Mouse (Mus musculus): ENCODE results near the gene Fam83g. TPM values are rescaled to one million over a fixed set of nuclear protein-coding genes. Genes with fewer than 3 reads are reported as not detected.

Fam83g gene
- total and polyA plus RNA-seq, 3 experiments: 0.05 TPM; not detected in 2

GRCm38 (mm10) chr11:61743768-61744167 lies 59.9 kb downstream of the Fam83g start:
- Histone ChIP-seq H3K9me3 (replicated peaks) (no peaks in the 10 kb centered on the region), H3K27me3 (ENCODE audit: insufficient read depth, low read length) (no peaks in the 10 kb centered on the region), H3K36me3 (replicated peaks) (peaks cover 66% of the 10 kb centered on the region), H3K4me1 (ENCODE audit: insufficient read depth, low read depth, low read length) (no peaks in the 10 kb centered on the region), H3K4me3 (ENCODE audit: low read depth, low read length) (no peak overlapping the region)
- TF ChIP-seq POLR2AphosphoS5 (IDR thresholded peaks at IDR 0.05; ENCODE audit: insufficient replicate concordance, low read depth, low read length): no peak
- TF ChIP-seq GATA1 (IDR thresholded peaks at IDR 0.05; ENCODE audit: borderline replicate concordance, low read length): no peak
- TF ChIP-seq CTCF (IDR thresholded peaks at IDR 0.05; ENCODE audit: low read depth, low read length): no peak
- no peak for TF ChIP-seq TAL1 (conservative IDR thresholded peaks at IDR 0.05; ENCODE audit: low read depth, low read length)
- no peak for TF ChIP-seq GATA2 (IDR thresholded peaks at IDR 0.05; ENCODE audit: borderline replicate concordance, low read depth, low read length)
- ATAC-seq (ENCODE audit: extremely low read depth, insufficient number of reproducible peaks, low FRiP score, poor library complexity, severe bottlenecking) (no peak), DNase-seq (ENCODE audit: low spot score) (no peak)

- TF ChIP-seq CTCF (IDR thresholded peaks at IDR 0.05; ENCODE audit: low read depth, low read length): no peak
- TF ChIP-seq TAL1 (conservative IDR thresholded peaks at IDR 0.05; ENCODE audit: low read depth, low read length): no peak
- no peak for TF ChIP-seq GATA2 (IDR thresholded peaks at IDR 0.05; ENCODE audit: borderline replicate concordance, low read depth, low read length)
- TF ChIP-seq POLR2AphosphoS5 (IDR thresholded peaks at IDR 0.05; ENCODE audit: insufficient replicate concordance, low read depth, low read length): no peak
- H3K9me3 ChIP-seq (replicated peaks): no peaks in the 10 kb centered on the region
- no peaks in the 10 kb centered on the region for H3K4me1 ChIP-seq (ENCODE audit: insufficient read depth, low read depth, low read length)
- peaks cover 66% of the 10 kb centered on the region for H3K36me3 ChIP-seq (replicated peaks)
- ATAC-seq (ENCODE audit: extremely low read depth, insufficient number of reproducible peaks, low FRiP score, poor library complexity, severe bottlenecking) (no peak), DNase-seq (ENCODE audit: low spot score) (no peak)
- H3K4me3 ChIP-seq (ENCODE audit: low read depth, low read length): no peak overlapping the region
- H3K27me3 ChIP-seq (ENCODE audit: insufficient read depth, low read length): no peaks in the 10 kb centered on the region
Measured at GRCm38 (mm10) chr11:61744460-61744859, 60.6 kb downstream of the Fam83g start.

DNA sequence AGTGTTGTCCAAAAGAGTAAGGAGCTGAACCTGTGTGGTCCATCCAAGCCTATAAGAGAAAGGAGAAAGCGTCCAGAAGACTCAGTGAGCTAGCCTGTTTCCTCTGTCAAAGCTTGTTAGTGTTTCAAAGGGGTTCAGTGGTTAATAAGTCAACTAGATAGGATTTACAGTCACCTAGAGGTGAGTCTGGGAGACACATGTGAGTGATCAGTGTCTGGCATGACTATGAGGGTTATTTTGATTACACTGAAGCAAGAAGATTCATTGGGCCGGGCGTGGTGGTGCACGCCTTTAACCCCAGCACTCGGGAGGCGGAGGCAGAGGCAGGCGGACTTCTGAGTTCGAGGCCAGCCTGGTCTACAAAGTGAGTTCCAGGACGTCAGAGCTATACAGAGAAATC lies 61.9 kb downstream of the Fam83g start:
- H3K9me3 ChIP-seq (replicated peaks): no peaks in the 10 kb centered on the region
- TF ChIP-seq GATA1 (IDR thresholded peaks at IDR 0.05; ENCODE audit: borderline replicate concordance, low read length) (no peak), POLR2AphosphoS5 (IDR thresholded peaks at IDR 0.05; ENCODE audit: insufficient replicate concordance, low read depth, low read length) (no peak), GATA2 (IDR thresholded peaks at IDR 0.05; ENCODE audit: borderline replicate concordance, low read depth, low read length) (no peak), CTCF (IDR thresholded peaks at IDR 0.05; ENCODE audit: low read depth, low read length) (no peak), TAL1 (conservative IDR thresholded peaks at IDR 0.05; ENCODE audit: low read depth, low read length) (no peak)
- H3K4me3 ChIP-seq (ENCODE audit: low read depth, low read length): no peak overlapping the region
- H3K36me3 ChIP-seq (replicated peaks): peaks cover 67% of the 10 kb centered on the region
- H3K4me1 ChIP-seq (ENCODE audit: insufficient read depth, low read depth, low read length): no peaks in the 10 kb centered on the region
- DNase-seq (ENCODE audit: low spot score) (no peak), ATAC-seq (ENCODE audit: extremely low read depth, insufficient number of reproducible peaks, low FRiP score, poor library complexity, severe bottlenecking) (no peak)
- no peaks in the 10 kb centered on the region for H3K27me3 ChIP-seq (ENCODE audit: insufficient read depth, low read length)

DNA sequence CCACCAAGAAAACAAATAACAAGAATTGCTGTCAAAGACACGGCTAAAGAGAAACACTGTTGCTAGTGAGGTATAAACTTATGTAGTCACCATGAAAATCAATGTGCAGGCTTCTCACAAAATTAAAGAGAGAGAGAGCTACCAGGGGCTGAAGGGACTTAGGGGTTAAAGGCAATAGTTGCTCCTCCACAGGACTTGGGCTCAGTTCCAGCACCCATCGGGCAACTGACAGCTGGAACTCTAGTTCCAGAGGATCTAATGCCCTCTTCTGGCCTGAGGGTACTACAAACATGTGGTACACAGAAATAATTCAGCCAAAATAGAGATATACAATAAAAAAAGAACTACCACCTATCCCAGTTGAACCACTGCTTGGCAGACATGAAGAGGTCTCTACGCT lies 63.3 kb downstream of the Fam83g start:
- TF ChIP-seq POLR2AphosphoS5 (IDR thresholded peaks at IDR 0.05; ENCODE audit: insufficient replicate concordance, low read depth, low read length) (no peak), GATA2 (IDR thresholded peaks at IDR 0.05; ENCODE audit: borderline replicate concordance, low read depth, low read length) (no peak), GATA1 (IDR thresholded peaks at IDR 0.05; ENCODE audit: borderline replicate concordance, low read length) (no peak), CTCF (IDR thresholded peaks at IDR 0.05; ENCODE audit: low read depth, low read length) (no peak)
- ATAC-seq (ENCODE audit: extremely low read depth, insufficient number of reproducible peaks, low FRiP score, poor library complexity, severe bottlenecking) (no peak), DNase-seq (ENCODE audit: low spot score) (no peak)
- H3K27me3 ChIP-seq (ENCODE audit: insufficient read depth, low read length): no peaks in the 10 kb centered on the region
- H3K4me3 ChIP-seq (ENCODE audit: low read depth, low read length): no peak overlapping the region
- H3K9me3 ChIP-seq (replicated peaks): no peaks in the 10 kb centered on the region
- H3K36me3 ChIP-seq (replicated peaks): peaks cover 72% of the 10 kb centered on the region
- no peaks in the 10 kb centered on the region for H3K4me1 ChIP-seq (ENCODE audit: insufficient read depth, low read depth, low read length)

DNA sequence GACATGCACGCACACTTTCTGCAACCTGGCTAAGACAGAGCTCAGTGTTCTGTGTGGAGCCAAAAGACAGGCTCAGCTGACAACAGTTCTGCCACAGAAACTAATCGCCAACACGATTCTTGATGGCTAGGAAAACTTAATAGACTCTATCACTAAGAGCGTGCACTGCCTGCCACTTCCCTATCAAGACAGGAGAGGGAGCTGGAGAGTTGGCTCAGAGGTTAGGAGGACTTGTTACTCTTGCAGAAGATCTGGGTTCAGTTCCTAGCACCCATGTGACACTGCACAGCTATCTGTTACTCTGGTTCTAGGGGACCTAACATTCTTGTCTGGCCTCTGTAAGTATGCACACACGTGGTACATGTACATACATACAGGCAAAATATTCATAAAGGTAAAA lies 67.7 kb downstream of the Fam83g start:
- DNase-seq (ENCODE audit: low spot score) (no peak), ATAC-seq (ENCODE audit: extremely low read depth, insufficient number of reproducible peaks, low FRiP score, poor library complexity, severe bottlenecking) (no peak)
- H3K36me3 ChIP-seq (replicated peaks): peaks cover 78% of the 10 kb centered on the region
- no peaks in the 10 kb centered on the region for H3K9me3 ChIP-seq (replicated peaks)
- peaks cover under 1% of the 10 kb centered on the region; the same call in 1 of the 2 replicates for H3K4me1 ChIP-seq (ENCODE audit: insufficient read depth, low read depth, low read length)
- H3K4me3 ChIP-seq (ENCODE audit: low read depth, low read length): no peak overlapping the region
- H3K27me3 ChIP-seq (ENCODE audit: insufficient read depth, low read length): no peaks in the 10 kb centered on the region
- TF ChIP-seq GATA2 (IDR thresholded peaks at IDR 0.05; ENCODE audit: borderline replicate concordance, low read depth, low read length) (no peak), CTCF (IDR thresholded peaks at IDR 0.05; ENCODE audit: low read depth, low read length) (no peak)

GRCm38 (mm10) chr11:61757151-61757550 lies 73.3 kb downstream of the Fam83g start:
- Histone ChIP-seq H3K4me1 (ENCODE audit: insufficient read depth, low read depth, low read length) (peaks cover 24% of the 10 kb centered on the region), H3K27me3 (ENCODE audit: insufficient read depth, low read length) (no peaks in the 10 kb centered on the region), H3K36me3 (replicated peaks) (peaks cover 47% of the 10 kb centered on the region), H3K4me3 (ENCODE audit: low read depth, low read length) (no peak overlapping the region), H3K9me3 (replicated peaks) (no peaks in the 10 kb centered on the region)
- ATAC-seq (ENCODE audit: extremely low read depth, insufficient number of reproducible peaks, low FRiP score, poor library complexity, severe bottlenecking) (no peak), DNase-seq (ENCODE audit: low spot score) (no peak)
- TF ChIP-seq CTCF (IDR thresholded peaks at IDR 0.05; ENCODE audit: low read depth, low read length): no peak
- TF ChIP-seq GATA2 (IDR thresholded peaks at IDR 0.05; ENCODE audit: borderline replicate concordance, low read depth, low read length): no peak
- TF ChIP-seq TAL1 (conservative IDR thresholded peaks at IDR 0.05; ENCODE audit: low read depth, low read length): no peak
- TF ChIP-seq POLR2AphosphoS5 (IDR thresholded peaks at IDR 0.05; ENCODE audit: insufficient replicate concordance, low read depth, low read length): no peak
- no peak for TF ChIP-seq GATA1 (IDR thresholded peaks at IDR 0.05; ENCODE audit: borderline replicate concordance, low read length)

Other genes starting within 250 kb of the Fam83g start
- gene Rnf112, start 230.0 kb upstream of the Fam83g start, total RNA-seq (2014; fragmentation: Nextera tagmentation): not detected in 2 replicates
- gene Rnf112, start 230.0 kb upstream of the Fam83g start, total RNA-seq (2017): 0.06 and 0.16 TPM in 2 replicates
- gene Rnf112, start 230.0 kb upstream of the Fam83g start, polyA plus RNA-seq (2012): not detected in 2 replicates
- gene Mfap4, start 198.7 kb upstream of the Fam83g start, total RNA-seq (2014; fragmentation: Nextera tagmentation): not detected in 2 replicates
- 0.33 TPM in 1 of 2 replicates, not detected in the other for gene Mfap4, start 198.7 kb upstream of the Fam83g start, total RNA-seq (2017)
- gene Mfap4, start 198.7 kb upstream of the Fam83g start, polyA plus RNA-seq (2012): not detected in 2 replicates
- 12.4 and 13.7 TPM in 2 replicates for gene Mapk7, start 189.7 kb upstream of the Fam83g start, total RNA-seq (2014; fragmentation: Nextera tagmentation)
- gene Mapk7, start 189.7 kb upstream of the Fam83g start, total RNA-seq (2017): 8.3 and 12.7 TPM in 2 replicates
- 32.3 and 33.1 TPM in 2 replicates for gene Mapk7, start 189.7 kb upstream of the Fam83g start, polyA plus RNA-seq (2012)
- 9.6 and 24.5 TPM in 2 replicates for gene B9d1, start 178.9 kb upstream of the Fam83g start, total RNA-seq (2014; fragmentation: Nextera tagmentation)
- gene B9d1, start 178.9 kb upstream of the Fam83g start, total RNA-seq (2017): 11.2 and 22.8 TPM in 2 replicates
- 23.6 and 28.2 TPM in 2 replicates for gene B9d1, start 178.9 kb upstream of the Fam83g start, polyA plus RNA-seq (2012)
- gene Epn2, start 104.4 kb upstream of the Fam83g start, total RNA-seq (2014; fragmentation: Nextera tagmentation): 4.5 and 6.2 TPM in 2 replicates
- 2.3 and 2.6 TPM in 2 replicates for gene Epn2, start 104.4 kb upstream of the Fam83g start, total RNA-seq (2017)
- 1.6 and 2.6 TPM in 2 replicates for gene Epn2, start 104.4 kb upstream of the Fam83g start, polyA plus RNA-seq (2012)
- gene Grap, start 30.8 kb upstream of the Fam83g start, total RNA-seq (2014; fragmentation: Nextera tagmentation): 4.3 and 6.7 TPM in 2 replicates
- gene Grap, start 30.8 kb upstream of the Fam83g start, total RNA-seq (2017): 7.2 and 12.3 TPM in 2 replicates
- gene Grap, start 30.8 kb upstream of the Fam83g start, polyA plus RNA-seq (2012): 10.0 and 11.6 TPM in 2 replicates
- gene Slc5a10, start 36.7 kb downstream of the Fam83g start, total RNA-seq (2014; fragmentation: Nextera tagmentation): not detected in 2 replicates
- gene Slc5a10, start 36.7 kb downstream of the Fam83g start, total RNA-seq (2017): not detected in 2 replicates
- gene Slc5a10, start 36.7 kb downstream of the Fam83g start, polyA plus RNA-seq (2012): not detected in 2 replicates
- gene Prpsap2, start 78.0 kb downstream of the Fam83g start, total RNA-seq (2014; fragmentation: Nextera tagmentation): 18.8 and 19.2 TPM in 2 replicates
- gene Prpsap2, start 78.0 kb downstream of the Fam83g start, total RNA-seq (2017): 16.8 and 18.7 TPM in 2 replicates
- 7.2 and 8.7 TPM in 2 replicates for gene Prpsap2, start 78.0 kb downstream of the Fam83g start, polyA plus RNA-seq (2012)
- gene Ulk2, start 171.0 kb downstream of the Fam83g start, total RNA-seq (2014; fragmentation: Nextera tagmentation): 23.0 and 25.2 TPM in 2 replicates
- gene Ulk2, start 171.0 kb downstream of the Fam83g start, total RNA-seq (2017): 16.7 and 18.6 TPM in 2 replicates
- gene Ulk2, start 171.0 kb downstream of the Fam83g start, polyA plus RNA-seq (2012): 2.8 TPM in 2 replicates
- 30.3 and 36.2 TPM in 2 replicates for gene Akap10, start 246.2 kb downstream of the Fam83g start, total RNA-seq (2014; fragmentation: Nextera tagmentation)
- gene Akap10, start 246.2 kb downstream of the Fam83g start, total RNA-seq (2017): 33.3 and 34.3 TPM in 2 replicates
- gene Akap10, start 246.2 kb downstream of the Fam83g start, polyA plus RNA-seq (2012): 20.4 and 27.2 TPM in 2 replicates